Mouse (Mus musculus) frontal cortex, adult (tissue): Measurements from ENCODE around the gene Nedd4.

Source experiments
- ATAC-seq: cut with Nextera tagmentation; 2 replicates; pipeline ENCODE4 v1.9.2; 2017; ENCODE audit warnings: mild to moderate bottlenecking, moderate library complexity, mixed read lengths; ENCODE audit not compliant: low TSS enrichment

The Nedd4 gene

GRCm38 (mm10) chr9:72678771-72679170 lies 16.6 kb downstream of the Nedd4 start:
- ATAC-seq, result no peak

DNA sequence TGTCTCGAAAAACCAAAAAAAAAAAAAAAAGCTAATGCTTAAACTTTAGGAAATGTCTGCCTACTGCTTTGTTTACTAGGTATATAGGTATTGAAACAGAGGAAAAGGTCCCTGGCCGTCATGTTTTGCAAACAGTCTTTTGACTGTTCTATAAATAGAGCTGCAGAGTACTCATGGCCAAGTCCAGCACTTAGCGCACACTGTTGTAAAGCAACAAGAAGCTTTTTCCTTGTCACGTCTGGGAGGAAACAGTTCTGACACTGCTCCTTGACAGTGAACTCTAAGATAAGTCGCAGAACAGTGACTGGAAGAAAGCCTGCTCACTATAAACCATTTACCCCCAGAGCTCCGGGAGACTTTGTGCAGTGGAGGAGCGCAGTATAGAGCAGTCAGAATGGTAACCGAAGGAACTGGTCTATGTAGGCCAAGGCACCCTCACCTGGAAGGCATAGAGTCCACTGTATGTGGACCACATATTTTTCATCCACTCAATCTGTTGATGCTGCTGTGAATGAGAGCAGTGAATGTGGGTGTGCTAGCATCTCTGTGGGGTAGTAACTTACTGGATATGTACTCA lies 19.6 kb downstream of the Nedd4 start:
- no peak for ATAC-seq

GRCm38 (mm10) chr9:72683268-72683667 lies 21.1 kb downstream of the Nedd4 start:
- ATAC-seq, result no peak

GRCm38 (mm10) chr9:72685231-72685630 lies 23.1 kb downstream of the Nedd4 start:
- no peak for ATAC-seq

GRCm38 (mm10) chr9:72686506-72686905 lies 24.4 kb downstream of the Nedd4 start:
- ATAC-seq, result no peak

DNA sequence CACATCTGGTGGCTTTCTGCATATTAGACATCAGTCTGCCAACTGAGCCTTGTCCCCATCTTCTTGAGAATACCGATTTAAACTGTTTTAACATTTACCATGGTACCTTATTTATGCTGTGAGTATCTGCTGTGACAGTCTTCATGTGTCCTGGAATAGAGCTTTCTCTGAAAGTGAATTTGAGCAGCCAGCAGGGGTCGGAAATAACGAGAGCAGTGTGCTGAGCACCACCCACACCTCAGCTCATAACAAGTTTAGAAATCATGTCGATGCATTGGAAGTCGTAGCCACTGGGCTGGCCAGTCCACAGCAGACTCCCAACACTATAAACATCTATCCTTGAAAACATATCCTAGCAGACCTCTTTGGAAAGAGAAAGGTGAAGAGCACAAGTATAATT lies 27.4 kb downstream of the Nedd4 start:
- peak; percentile 41 for ATAC-seq

DNA sequence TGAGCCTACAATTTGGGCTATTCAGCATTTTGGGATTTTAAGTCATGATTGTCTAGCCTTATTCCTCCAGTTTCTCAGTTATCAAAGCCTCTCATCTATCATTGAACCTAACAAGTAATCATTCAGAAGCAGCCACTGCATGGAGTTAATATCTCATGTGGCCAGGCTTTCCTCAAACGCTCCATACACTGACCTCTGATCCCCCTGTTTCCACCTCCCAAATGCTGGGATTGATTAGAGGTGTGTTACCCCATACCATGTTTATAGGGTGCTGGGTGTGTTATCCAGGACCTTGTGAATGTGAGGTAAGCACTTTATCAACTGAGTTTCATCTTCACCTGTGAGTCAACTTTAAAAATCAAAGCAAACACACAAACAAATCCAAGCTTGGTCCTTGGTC lies 28.7 kb downstream of the Nedd4 start:
- no peak for ATAC-seq

GRCm38 (mm10) chr9:72691942-72692341 lies 29.8 kb downstream of the Nedd4 start:
- no peak for ATAC-seq

GRCm38 (mm10) chr9:72693081-72693696 lies 31.0 kb downstream of the Nedd4 start:
- peak; percentile 29 for ATAC-seq

DNA sequence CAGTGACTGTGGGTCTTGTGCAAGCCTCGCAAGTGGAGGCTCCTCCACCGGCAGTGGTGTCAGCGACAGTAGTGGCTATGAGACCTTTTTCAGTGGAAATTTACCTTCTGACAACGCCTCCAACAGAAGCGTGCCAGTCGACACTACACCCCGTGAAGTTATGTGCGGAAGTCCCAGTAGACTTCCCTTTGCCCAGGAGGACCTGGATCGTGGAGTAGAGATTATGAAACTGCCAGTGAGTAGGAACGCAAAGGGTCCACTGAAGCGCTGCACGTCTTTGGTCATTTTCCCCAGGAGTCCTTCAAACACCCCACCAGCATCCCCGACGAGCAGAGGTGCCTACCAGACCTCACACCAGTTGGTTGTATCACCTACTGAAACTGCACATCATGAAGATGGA lies 31.7 kb downstream of the Nedd4 start:
- no peak for ATAC-seq

GRCm38 (mm10) chr9:72696508-72696907 lies 34.4 kb downstream of the Nedd4 start:
- no peak for ATAC-seq

DNA sequence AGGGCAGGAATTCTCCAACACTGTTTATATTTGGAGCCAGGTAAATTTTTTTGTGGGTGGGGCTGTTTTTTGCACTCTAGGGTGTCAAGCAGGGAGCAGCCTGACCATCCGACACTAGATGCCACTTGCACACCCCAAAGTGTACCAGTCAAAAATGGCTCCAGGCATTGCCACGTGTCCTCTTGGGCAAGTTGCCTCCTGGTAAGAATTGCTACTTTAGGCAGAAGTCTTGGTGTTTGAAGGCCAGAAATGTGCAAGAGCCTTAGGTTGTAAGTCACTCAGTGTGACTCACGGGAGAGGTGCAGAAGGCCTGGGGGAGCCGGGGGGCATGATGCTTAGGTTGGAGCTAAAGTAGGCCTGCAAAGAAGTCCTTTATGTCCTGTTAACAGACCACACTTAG lies 35.6 kb downstream of the Nedd4 start:
- ATAC-seq, result no peak

GRCm38 (mm10) chr9:72699702-72700101 lies 37.6 kb downstream of the Nedd4 start:
- 0 out of 2 replicates have a peak, but pooled peaks have one; percentile 13 for ATAC-seq

DNA sequence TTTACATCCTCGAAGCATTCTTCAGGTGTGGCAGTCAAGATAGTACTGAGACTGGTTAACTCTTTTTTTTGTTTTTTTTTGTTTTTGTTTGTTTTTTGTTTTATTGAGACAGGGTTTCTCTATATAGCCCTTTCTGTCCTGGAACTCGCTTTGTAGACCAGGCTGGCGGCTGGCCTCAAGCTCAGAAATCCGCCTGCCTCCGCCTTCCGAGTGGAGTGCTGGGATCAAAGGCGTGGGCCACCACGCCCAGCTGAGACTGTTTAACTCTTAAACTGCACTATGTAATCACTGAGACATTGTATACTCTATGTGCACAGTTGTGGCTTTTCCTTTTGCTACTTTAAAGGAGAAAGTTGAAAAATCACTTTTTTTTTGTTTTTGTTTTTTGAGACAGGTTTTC lies 39.3 kb downstream of the Nedd4 start:
- no peak for ATAC-seq

GRCm38 (mm10) chr9:72702075-72702474 lies 39.9 kb downstream of the Nedd4 start:
- no peak for ATAC-seq

DNA sequence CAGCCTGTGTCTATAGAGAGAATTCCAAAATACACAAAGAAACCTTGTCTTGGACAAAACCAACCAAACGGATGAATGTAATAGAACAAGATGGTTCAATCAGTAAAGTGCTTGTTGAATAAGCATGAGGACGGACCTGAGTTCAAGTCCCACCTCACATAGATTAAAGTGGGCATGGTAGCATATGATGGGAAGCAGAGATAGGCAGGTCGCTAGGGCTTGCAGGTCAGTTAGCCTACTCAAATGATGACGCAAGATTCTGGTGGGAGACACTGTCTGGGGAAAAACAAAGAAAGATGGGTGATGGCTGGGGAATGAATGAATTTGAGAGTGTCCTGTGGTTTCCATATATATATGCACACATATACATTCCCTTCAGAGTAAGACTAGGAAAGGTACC lies 41.0 kb downstream of the Nedd4 start:
- no peak for ATAC-seq

DNA sequence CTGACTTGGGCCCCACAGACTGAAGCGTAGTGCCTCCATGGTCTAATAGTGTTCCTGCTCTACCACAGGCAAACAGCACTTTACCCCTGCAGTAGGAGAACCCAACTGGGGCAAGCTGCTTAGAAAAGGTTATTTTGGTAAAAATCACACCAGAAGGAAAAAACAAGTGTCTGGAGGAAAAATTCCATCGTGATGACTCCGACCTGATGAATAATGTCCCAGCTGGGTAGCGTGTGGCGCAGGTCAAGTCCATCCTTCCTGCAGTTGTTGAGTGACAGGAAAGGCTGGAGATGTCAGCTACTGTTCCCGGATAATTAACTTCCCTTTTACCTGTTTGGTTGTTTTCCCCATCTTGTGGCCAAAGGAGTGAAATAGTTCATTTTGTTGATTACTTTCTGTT lies 41.6 kb downstream of the Nedd4 start:
- ATAC-seq, result no peak

DNA sequence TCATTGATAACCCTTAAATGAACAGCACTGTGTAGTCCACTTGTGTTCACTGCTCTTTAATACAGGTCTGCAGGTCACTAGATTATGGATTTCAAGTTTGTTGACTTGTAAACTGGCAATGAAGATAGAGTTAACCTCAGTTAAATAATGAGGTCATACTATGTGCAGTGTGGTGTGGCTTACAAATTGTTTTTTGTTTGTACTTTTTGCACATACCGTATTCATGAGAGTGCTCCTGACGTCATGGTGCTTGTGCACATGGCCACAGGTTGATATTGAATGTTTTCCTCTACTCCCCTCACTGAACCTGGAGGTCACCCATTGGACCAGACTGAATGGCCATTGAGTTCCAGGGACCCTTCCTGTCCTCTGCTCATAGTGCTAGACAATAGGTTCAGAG lies 43.1 kb downstream of the Nedd4 start:
- ATAC-seq, result no peak

GRCm38 (mm10) chr9:72707999-72708398 lies 45.9 kb downstream of the Nedd4 start:
- ATAC-seq, result no peak

GRCm38 (mm10) chr9:72708690-72709089 lies 46.5 kb downstream of the Nedd4 start:
- peak; percentile 54; the same call in 1 of the 2 replicates for ATAC-seq

DNA sequence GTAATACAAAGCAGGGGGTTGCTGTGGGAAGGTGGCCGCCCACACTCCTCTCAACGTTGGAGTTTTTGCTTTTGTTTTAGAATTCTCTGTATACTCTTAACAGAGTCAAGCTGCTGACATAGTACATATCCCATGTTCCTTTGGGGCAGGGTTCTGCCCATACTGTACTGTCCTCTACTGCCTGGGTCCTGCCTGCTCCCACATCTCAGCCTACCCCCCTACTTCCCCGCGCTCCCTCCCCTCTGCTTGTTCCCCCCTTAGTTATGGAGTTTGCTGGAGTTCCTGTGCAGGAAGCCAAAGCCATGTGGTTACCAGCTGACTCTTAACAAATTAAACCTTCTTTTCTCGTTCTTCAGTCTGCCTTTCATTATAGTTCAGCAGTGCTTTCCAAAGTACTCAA lies 47.9 kb downstream of the Nedd4 start:
- ATAC-seq, result no peak

GRCm38 (mm10) chr9:72714945-72715344 lies 52.8 kb downstream of the Nedd4 start:
- no peak for ATAC-seq

GRCm38 (mm10) chr9:72716200-72716599 lies 54.1 kb downstream of the Nedd4 start:
- no peak for ATAC-seq

GRCm38 (mm10) chr9:72719143-72719542 lies 57.0 kb downstream of the Nedd4 start:
- ATAC-seq, result no peak
